Mouse (Mus musculus) lung, postnatal 36 days (tissue): Measurements from ENCODE around the gene 4930402F06Rik.

Experiments used
- DNase-seq: peaks from one replicate; pipeline ENCODE4 v3.0.0; 2022; ENCODE audit warnings: mixed read lengths

4930402F06Rik gene

DNA sequence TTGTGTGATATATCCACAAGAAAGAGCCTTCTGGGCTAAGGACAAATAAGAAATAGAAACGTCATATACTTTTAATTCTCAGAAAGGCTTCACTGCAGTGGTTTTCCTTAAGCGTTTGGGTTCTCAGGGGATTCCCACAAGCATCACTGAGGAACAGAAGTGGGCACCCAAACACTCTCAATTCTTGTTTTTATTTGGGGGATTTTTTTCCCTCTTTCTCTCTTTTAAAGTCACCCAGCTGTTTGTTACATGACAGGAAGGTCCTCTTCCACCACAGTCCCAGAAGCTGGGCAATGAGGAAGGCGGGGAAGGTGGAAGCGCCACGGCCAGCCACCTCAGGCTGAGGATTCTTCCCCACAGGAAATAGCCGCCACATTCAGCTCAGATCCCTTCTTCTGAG, 19.5 kb upstream of the 4930402F06Rik start:
- no peak for DNase-seq

- DNase-seq = no peak
Measured at GRCm38 (mm10) chr2:35412810-35413209, 15.8 kb upstream of the 4930402F06Rik start.

GRCm38 (mm10) chr2:35412246-35412645, 15.3 kb upstream of the 4930402F06Rik start:
- DNase-seq = no peak

- DNase-seq = peak; percentile 24
Measured at GRCm38 (mm10) chr2:35411640-35412190, 14.7 kb upstream of the 4930402F06Rik start.

- no peak for DNase-seq
Measured at GRCm38 (mm10) chr2:35409466-35409865, 12.5 kb upstream of the 4930402F06Rik start.

- no peak for DNase-seq
Measured at GRCm38 (mm10) chr2:35408409-35409110, 11.6 kb upstream of the 4930402F06Rik start.

- peak; percentile 14 for DNase-seq
Measured at GRCm38 (mm10) chr2:35407878-35408277, 10.9 kb upstream of the 4930402F06Rik start.

GRCm38 (mm10) chr2:35407266-35407665, 10.3 kb upstream of the 4930402F06Rik start:
- DNase-seq = peak; percentile 28

GRCm38 (mm10) chr2:35406611-35407010, 9.6 kb upstream of the 4930402F06Rik start:
- no peak for DNase-seq

DNA sequence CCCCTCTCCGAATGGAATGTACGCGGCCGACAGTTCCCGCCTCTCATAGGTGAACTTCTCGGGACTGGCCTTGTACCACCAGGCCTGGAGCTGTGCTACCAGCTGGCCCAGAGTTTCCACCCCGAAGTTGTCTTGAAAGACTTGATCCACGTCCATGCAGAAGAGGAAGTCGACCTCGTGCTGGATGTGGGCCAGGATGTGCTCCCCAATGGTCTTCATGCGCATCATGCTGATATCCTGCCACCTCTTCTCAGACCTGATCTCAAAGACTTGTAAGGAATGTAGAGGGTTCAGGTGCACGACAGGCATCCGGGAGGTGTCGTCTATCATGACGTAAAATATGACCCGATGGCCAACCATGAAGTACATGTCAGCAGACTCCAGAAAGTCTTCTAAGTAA, 5.4 kb upstream of the 4930402F06Rik start:
- DNase-seq = no peak

DNA sequence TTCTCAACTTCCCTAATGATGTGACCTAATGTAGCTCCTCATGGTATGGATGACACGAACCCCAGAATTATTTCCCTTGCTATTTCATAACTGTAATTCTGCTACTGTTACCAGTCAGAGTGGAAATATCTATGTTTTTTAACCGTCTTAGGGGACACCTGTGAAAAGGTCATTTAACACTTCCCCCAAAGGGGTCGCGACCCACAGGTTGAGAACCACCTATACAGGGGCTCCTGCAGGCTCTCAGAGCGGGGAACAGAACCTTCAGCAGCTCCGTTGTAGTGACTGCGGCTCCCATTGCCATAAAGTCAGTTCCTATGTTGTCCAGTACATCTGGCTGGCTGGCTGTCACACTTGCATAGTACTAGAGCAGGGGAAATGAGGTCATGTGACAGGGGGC, 3.8 kb upstream of the 4930402F06Rik start:
- DNase-seq = no peak

DNA sequence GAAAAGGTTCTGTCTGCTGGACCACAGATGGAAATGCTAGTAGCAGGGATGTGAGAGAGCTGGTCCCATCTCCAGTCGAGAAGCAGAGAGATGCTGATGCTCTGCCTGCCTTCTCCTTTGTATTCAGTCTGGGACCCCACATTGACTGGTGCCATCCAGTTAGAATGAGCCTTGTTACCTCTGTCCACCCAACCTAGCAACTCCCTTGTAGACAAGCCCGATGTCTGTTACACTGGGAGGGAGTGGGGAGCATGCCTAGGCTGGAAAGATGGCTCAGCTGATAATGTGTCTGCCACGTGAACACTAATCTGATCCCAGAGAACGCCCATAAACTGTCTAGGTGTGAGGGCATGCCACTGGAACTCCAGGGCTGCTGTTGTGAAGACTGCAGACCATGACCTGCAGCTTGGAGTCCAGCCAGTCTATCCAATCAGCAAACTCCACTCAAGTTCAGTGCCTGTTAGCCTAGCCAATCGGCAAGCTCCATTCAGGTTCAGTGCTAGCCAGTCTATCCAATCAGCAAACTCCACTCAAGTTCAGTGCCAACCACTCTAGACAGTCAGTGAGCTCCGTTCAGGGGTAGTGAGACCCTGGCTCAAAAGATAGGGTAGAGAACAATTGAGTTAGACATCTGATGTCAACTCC, 1.3 kb upstream of the 4930402F06Rik start:
- DNase-seq = no peak

- DNase-seq = peak; percentile 81
Measured at GRCm38 (mm10) chr2:35397590-35398173, 707 bp upstream of the 4930402F06Rik start.

- DNase-seq = no peak
Measured at GRCm38 (mm10) chr2:35385441-35385871, 11.5 kb downstream of the 4930402F06Rik start.

- no peak for DNase-seq
Measured at GRCm38 (mm10) chr2:35379306-35379705, 17.7 kb downstream of the 4930402F06Rik start.

DNA sequence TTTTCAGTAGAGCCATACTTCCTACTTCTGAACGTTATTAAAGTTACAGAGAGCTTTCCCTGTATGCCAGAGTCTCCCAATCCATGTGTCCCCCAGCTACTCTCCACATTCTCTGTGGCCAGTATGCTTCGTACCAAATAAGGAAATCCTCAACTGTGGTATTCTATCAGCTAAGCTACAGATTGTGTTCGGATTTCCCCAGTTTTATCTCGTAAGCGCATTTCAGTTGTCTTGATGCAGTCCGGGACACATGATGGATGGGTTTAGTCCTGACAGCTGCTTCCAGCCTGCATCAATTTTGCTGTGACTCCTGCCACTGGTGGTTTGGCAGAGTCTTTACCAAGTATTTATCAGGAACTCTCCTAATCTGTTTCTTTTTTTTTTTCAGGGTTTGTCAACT, 19.4 kb downstream of the 4930402F06Rik start:
- DNase-seq = no peak

- peak; percentile 56 for DNase-seq
Measured at GRCm38 (mm10) chr2:35373003-35373402, 24.0 kb downstream of the 4930402F06Rik start.

DNA sequence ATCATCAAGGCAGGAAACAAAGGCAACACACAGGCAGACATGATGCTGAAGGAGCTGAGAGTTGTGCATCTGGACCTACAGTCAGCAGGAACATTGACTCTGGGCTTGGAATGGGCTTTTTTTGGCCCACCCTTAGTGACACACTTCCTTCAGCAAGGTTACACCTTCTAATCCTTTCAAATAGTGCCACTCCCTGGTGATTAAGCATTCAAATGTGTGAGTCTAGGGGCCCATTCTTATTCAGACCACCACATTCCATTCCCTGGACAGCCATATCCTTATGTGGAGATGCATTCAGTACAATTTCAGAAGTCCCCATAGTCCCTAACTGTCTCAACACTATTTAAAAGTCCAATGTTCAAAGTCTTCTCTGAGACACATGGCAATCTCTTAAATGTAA, 26.3 kb downstream of the 4930402F06Rik start:
- DNase-seq = no peak

GRCm38 (mm10) chr2:35367629-35368028, 29.3 kb downstream of the 4930402F06Rik start, which contains the start of gene 4930568D16Rik:
Gene 4930568D16Rik (minus strand): TSS chr2:35367729.
- no peak for DNase-seq

DNA sequence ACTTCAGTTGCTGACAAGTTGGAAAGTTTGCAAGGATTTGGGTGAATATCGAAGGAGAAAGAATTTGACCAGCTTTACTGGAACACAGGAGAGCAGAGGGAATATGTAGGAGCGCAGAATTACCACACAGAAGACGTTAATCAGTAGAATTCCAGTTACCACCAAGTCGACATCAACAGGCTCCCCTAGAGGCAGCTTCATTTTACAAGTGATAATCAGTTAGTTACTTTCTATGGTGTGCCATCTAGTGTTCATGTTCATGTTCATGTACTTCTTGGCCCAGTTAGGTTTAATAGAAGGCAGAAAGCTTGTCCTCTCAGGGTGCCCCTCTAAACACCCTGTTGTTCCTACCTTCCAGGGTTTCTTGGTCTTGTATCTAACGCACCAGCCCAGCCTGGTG, 47.8 kb downstream of the 4930402F06Rik start:
- DNase-seq = peak; percentile 64

DNA sequence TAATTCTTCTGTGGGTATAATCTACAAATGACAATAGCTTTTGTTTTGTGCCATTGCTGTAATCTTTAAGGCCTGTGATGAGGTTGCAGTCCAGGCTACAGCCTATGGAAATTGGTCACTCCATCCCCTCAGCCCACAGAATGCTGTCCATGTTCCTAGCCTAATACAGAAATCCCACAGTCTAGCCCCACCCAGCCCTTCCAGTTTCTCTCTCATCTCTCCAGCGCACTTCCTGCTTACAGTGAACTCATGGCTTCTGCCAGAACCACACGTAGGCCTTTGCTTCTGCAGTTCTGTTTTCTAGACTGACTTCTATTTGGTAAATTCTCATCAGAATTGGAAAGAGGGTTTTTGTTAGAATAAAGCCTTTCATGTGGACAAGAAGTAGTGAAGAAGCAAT, 51.0 kb downstream of the 4930402F06Rik start:
- DNase-seq = peak; percentile 43

- peak; percentile 28 for DNase-seq
Measured at GRCm38 (mm10) chr2:35342605-35343004, 54.4 kb downstream of the 4930402F06Rik start.

DNA sequence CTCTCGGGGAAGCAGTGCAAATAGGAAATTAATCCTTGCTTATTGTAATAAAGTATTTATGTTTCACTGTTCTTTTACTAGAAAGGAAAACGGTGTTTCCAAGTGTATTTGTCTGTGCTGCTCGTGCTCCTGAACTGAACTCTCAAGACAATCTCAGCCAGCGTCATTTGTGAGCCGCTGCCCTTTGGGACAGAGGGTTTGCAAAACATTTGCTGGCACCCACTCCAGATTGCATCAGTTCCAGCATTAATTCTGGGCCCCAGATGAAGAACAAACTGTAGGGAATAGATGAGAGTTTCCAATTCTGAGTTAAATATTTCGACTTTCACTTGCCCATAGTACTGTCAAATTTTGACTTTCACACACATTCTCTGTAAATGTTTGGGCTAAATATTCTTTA, 58.3 kb downstream of the 4930402F06Rik start:
- DNase-seq = peak; percentile 75

- no peak for DNase-seq
Measured at GRCm38 (mm10) chr2:35338036-35338435, 58.9 kb downstream of the 4930402F06Rik start.
